Mouse (Mus musculus): ENCODE data around the gene Tcf12. TPM values are rescaled to one million over a fixed set of nuclear protein-coding genes. Genes with fewer than 3 reads are reported as not detected.
A peak's percentile ranks its signal among the peaks of the same experiment; 100 is the strongest.

The Tcf12 gene
- polyA plus RNA-seq, 1 experiment from 2014 or later: 29.7 TPM

DNA sequence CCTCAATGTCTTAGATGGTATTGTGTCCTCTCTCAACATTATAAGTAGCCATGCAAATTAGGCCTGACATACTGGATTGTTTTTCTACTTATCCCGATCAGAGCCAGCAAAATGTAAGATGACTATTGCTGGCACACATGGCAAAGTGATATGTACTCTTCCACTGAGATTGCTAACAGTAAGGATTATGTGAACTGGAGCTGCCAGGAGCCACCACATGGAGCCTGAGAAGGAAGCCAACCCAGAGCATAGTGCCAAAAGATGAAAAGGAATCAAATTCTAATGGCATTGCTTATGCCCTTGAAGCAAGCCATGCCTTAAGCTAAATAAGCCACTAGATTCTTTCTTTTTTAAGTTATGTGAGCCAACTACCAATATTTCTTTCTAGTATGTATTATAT is 13.8 kb upstream of the Tcf12 start:
- Histone ChIP-seq H3K4me1 (peaks cover 5% of the 10 kb centered on the region; the same call in 1 of the 2 replicates), H3K9ac (no peak overlapping the region), H3K27ac (replicated peaks) (no peak overlapping the region), H3K4me2 (no peak overlapping the region), H3K9me3 (no peaks in the 10 kb centered on the region), H3K27me3 (replicated peaks) (no peaks in the 10 kb centered on the region; the same call in 1 of the 2 replicates), H3K36me3 (no peaks in the 10 kb centered on the region), H3K4me3 (no peak overlapping the region)
- no peak for ATAC-seq (ENCODE audit: extremely low read depth, insufficient number of reproducible peaks, low FRiP score, low TSS enrichment)
- WGBS: 83% methylated on average over 1 of the region's 1 CpGs

GRCm38 (mm10) chr9:72118490-72118889 is 6.8 kb upstream of the Tcf12 start:
- ATAC-seq (ENCODE audit: extremely low read depth, insufficient number of reproducible peaks, low FRiP score, low TSS enrichment): no peak
- Histone ChIP-seq H3K4me2 (no peak overlapping the region), H3K9ac (no peak overlapping the region), H3K27me3 (replicated peaks) (no peaks in the 10 kb centered on the region; the same call in 1 of the 2 replicates), H3K36me3 (no peaks in the 10 kb centered on the region), H3K27ac (replicated peaks) (no peak overlapping the region), H3K4me3 (no peak overlapping the region), H3K9me3 (no peaks in the 10 kb centered on the region), H3K4me1 (no peaks in the 10 kb centered on the region)

DNA sequence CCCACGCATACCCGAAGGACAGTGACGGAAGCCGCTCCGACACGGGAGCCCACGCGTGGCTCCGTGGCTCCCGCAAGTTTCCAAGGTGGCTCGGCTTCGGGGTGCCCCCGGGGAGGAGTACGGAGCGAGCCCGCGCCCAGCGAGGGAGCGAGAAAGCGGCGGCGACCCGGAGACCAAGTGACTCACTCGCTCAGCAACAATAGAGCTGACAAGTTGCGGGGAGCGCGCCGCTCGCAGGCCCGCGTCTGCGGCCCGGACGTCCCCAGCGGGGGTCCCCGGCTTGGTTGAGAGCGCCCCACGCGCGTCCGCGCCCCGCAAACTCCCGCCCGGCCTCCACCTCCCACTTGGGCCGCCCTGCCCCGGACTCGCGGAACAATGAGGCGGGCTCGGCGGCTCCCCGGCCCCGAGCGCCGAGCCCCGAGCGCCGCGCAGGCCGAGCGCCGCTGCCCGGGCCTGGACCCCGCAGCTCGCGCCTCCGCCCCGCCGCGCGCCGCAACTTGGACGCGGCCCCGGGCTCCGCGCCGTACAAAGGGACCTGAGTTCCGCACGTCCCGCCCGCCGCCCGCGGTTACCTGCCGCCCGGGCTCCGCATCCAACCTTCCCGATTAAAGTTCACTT is 558 bp downstream of the Tcf12 start:
- peak overlapping the region; percentile 99 for H3K4me3 ChIP-seq
- H3K27me3 ChIP-seq (replicated peaks): no peaks in the 10 kb centered on the region
- H3K4me2 ChIP-seq: peak overlapping the region; percentile 88
- ATAC-seq (ENCODE audit: extremely low read depth, insufficient number of reproducible peaks, low FRiP score, low TSS enrichment): peak; percentile 47; the same call in 1 of the 2 replicates
- under 1% methylated on average over 79 of the region's 90 CpGs for WGBS
- H3K9ac ChIP-seq: peak overlapping the region; percentile 100
- H3K27ac ChIP-seq (replicated peaks): peak overlapping the region; percentile 96
- peaks cover 16% of the 10 kb centered on the region for H3K36me3 ChIP-seq
- peaks cover 24% of the 10 kb centered on the region for H3K4me1 ChIP-seq
- H3K9me3 ChIP-seq: no peaks in the 10 kb centered on the region

GRCm38 (mm10) chr9:72110627-72111003 is 1.1 kb downstream of the Tcf12 start:
- peak overlapping the region; percentile 99 for H3K4me3 ChIP-seq
- peak overlapping the region; percentile 96 for H3K27ac ChIP-seq (replicated peaks)
- H3K9me3 ChIP-seq: no peaks in the 10 kb centered on the region
- peaks cover 24% of the 10 kb centered on the region for H3K4me1 ChIP-seq
- H3K27me3 ChIP-seq (replicated peaks): no peaks in the 10 kb centered on the region
- WGBS: under 1% methylated on average over 11 of the region's 23 CpGs
- H3K9ac ChIP-seq: peak overlapping the region; percentile 100
- no peak for ATAC-seq (ENCODE audit: extremely low read depth, insufficient number of reproducible peaks, low FRiP score, low TSS enrichment)
- peak overlapping the region; percentile 88 for H3K4me2 ChIP-seq
- peaks cover 16% of the 10 kb centered on the region for H3K36me3 ChIP-seq

DNA sequence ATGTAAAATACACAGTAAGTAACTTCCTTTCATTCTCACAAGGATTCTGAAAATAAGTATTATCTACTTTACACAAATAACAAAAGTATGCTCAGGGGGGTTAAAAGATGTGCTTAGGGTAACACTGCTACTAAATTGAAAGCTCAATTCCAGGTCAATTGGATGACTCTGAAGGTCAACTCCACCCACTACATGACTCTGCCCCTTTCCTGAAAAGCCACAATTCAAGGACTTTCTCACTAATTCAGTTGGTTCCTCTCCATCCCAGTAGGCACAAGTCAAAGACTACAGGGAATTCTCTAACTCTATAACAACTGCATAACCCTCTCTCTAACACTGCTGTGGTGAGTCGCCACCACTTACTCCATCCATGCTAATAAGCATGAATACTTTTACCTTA is 8.2 kb downstream of the Tcf12 start:
- no peak overlapping the region for H3K9ac ChIP-seq
- no peak overlapping the region for H3K27ac ChIP-seq (replicated peaks)
- WGBS: 90% methylated on average over 1 of the region's 1 CpGs
- H3K4me2 ChIP-seq: no peak overlapping the region
- no peak for ATAC-seq (ENCODE audit: extremely low read depth, insufficient number of reproducible peaks, low FRiP score, low TSS enrichment)
- no peak overlapping the region for H3K4me3 ChIP-seq
- H3K27me3 ChIP-seq (replicated peaks): no peaks in the 10 kb centered on the region
- peaks cover 19% of the 10 kb centered on the region for H3K4me1 ChIP-seq
- no peaks in the 10 kb centered on the region for H3K9me3 ChIP-seq
- H3K36me3 ChIP-seq: peaks cover 44% of the 10 kb centered on the region

DNA sequence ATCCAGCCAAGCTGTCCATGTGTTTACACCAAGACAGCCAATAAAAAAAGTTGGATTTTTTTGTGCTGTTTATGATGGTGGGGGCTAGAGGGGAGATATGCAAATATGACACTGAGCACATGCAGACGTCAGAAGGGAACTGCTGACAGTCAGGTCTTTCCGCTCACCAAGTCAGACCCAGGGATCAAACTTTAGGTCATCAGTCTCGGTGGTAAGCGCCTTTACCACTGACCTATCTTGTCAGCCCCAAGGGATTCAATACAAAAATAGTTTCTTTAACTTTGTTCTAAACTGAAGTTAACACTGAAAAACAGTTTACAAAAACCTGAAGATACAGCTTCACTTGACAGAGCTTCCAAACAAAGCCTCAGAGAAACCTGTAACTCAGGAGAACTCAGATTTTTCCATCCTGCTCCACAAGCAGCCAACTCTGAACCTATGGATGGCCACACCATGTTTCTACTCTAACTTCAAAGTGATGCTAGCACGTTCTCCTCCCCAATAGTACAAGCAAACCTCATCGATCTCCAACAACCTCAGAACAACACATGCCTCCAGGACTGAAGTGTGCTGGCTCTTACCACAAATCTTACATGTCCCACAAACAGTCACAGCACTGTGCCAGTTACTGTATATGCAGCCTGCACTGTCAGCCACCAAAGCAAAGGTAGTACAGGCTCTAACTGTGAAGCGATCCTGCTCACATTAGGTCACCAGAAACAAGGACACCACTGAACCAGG is 11.6 kb downstream of the Tcf12 start:
- 67% methylated on average over 7 of the region's 7 CpGs for WGBS

DNA sequence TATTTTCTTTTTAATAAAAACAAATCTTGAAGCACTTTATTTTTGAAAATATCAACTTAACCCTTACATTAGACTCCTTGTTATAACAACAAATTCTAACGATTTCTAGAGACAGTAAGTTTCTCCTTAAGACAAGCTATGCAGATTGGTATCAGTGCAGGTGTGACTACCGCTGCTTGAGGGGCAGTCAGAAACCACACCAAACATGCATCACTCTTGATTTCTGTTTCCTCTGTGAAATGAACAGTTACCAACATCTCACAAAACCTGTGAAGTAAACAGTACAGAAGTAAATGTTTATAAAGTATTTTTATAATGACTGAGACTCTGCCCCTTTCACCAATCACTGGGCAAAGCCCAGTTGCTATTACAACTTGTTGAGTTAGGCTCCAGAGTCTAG is 13.6 kb downstream of the Tcf12 start:
- no peak overlapping the region for H3K4me3 ChIP-seq
- no peak overlapping the region for H3K9ac ChIP-seq
- H3K4me2 ChIP-seq: no peak overlapping the region
- peaks cover 34% of the 10 kb centered on the region for H3K36me3 ChIP-seq
- H3K4me1 ChIP-seq: peaks cover 12% of the 10 kb centered on the region; the same call in 1 of the 2 replicates
- 82% methylated on average over 2 of the region's 2 CpGs for WGBS
- H3K27me3 ChIP-seq (replicated peaks): no peaks in the 10 kb centered on the region
- ATAC-seq (ENCODE audit: extremely low read depth, insufficient number of reproducible peaks, low FRiP score, low TSS enrichment): no peak
- no peak overlapping the region for H3K27ac ChIP-seq (replicated peaks)
- no peaks in the 10 kb centered on the region for H3K9me3 ChIP-seq

More for the DNA sequence above, 11.6 kb downstream of the Tcf12 start:
- Histone ChIP-seq H3K4me3 (no peak overlapping the region), H3K4me1 (peaks cover 12% of the 10 kb centered on the region; the same call in 1 of the 2 replicates), H3K9me3 (no peaks in the 10 kb centered on the region), H3K9ac (no peak overlapping the region), H3K27me3 (replicated peaks) (no peaks in the 10 kb centered on the region), H3K4me2 (no peak overlapping the region), H3K27ac (replicated peaks) (no peak overlapping the region), H3K36me3 (peaks cover 41% of the 10 kb centered on the region)
- no peak for ATAC-seq (ENCODE audit: extremely low read depth, insufficient number of reproducible peaks, low FRiP score, low TSS enrichment)

- no peak overlapping the region for H3K4me3 ChIP-seq
- no peak overlapping the region for H3K4me2 ChIP-seq
- ATAC-seq (ENCODE audit: extremely low read depth, insufficient number of reproducible peaks, low FRiP score, low TSS enrichment): no peak
- H3K4me1 ChIP-seq: peaks cover 12% of the 10 kb centered on the region; the same call in 1 of the 2 replicates
- no peaks in the 10 kb centered on the region for H3K27me3 ChIP-seq (replicated peaks)
- H3K9me3 ChIP-seq: no peaks in the 10 kb centered on the region
- peaks cover 26% of the 10 kb centered on the region for H3K36me3 ChIP-seq
- H3K9ac ChIP-seq: no peak overlapping the region
- H3K27ac ChIP-seq (replicated peaks): no peak overlapping the region
- 89% methylated on average over 2 of the region's 2 CpGs for WGBS
Measured at GRCm38 (mm10) chr9:72097083-72097482, 14.6 kb downstream of the Tcf12 start.

DNA sequence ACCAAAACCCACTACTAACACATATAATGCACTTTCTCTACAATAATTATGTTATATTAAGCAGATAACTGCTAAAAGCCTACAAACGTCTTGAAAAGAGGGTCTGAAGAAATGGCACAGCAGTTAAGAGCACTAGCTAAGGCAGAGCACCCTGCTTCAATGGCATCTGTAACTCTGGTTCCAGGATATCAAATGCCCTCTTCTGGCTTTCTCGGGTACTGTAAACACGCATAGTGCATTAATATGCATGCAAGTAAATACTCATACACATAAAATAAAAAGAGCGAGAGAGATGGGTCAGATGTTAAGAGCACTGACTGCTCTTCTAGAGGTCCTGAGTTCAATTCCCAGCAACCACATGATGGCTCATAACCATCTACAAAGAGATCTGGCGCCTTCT is 17.0 kb downstream of the Tcf12 start:
- Histone ChIP-seq H3K4me2 (no peak overlapping the region), H3K36me3 (peaks cover 10% of the 10 kb centered on the region)
- 83% methylated on average over 5 of the region's 5 CpGs for WGBS

DNA sequence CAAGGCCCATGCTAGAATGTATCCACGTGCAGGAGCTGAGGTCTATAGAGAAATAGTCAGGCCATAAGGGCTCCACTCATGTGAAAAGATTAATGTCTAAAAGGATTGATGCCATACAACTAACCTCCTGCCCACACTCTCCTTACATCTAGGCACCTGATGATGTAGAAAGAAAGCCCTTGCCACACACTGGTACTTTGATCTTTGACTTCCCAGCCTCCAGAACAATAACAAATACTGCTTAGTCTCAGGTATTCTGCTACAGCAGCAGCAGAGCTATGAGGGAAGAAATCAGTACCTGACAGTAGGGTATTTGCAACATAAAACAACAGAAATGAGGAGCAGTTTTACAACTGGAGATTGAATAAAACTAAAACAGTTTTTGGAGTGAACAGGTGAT is 19.5 kb downstream of the Tcf12 start:
- no peak for ATAC-seq (ENCODE audit: extremely low read depth, insufficient number of reproducible peaks, low FRiP score, low TSS enrichment)

More for the DNA sequence above, 17.0 kb downstream of the Tcf12 start:
- Histone ChIP-seq H3K4me1 (0 out of 2 replicates have a peak, but pooled peaks cover under 1% of the 10 kb centered on the region), H3K4me3 (no peak overlapping the region), H3K9ac (no peak overlapping the region), H3K27me3 (replicated peaks) (no peaks in the 10 kb centered on the region), H3K9me3 (no peaks in the 10 kb centered on the region), H3K27ac (replicated peaks) (no peak overlapping the region)
- ATAC-seq (ENCODE audit: extremely low read depth, insufficient number of reproducible peaks, low FRiP score, low TSS enrichment): no peak

GRCm38 (mm10) chr9:72088893-72089611 is 22.6 kb downstream of the Tcf12 start:
- no peak overlapping the region for H3K4me2 ChIP-seq
- no peak for ATAC-seq (ENCODE audit: extremely low read depth, insufficient number of reproducible peaks, low FRiP score, low TSS enrichment)
- no peaks in the 10 kb centered on the region for H3K9me3 ChIP-seq
- H3K27me3 ChIP-seq (replicated peaks): no peaks in the 10 kb centered on the region
- H3K27ac ChIP-seq (replicated peaks): no peak overlapping the region
- H3K4me1 ChIP-seq: peaks cover 22% of the 10 kb centered on the region
- H3K9ac ChIP-seq: no peak overlapping the region
- 0 out of 2 replicates have a peak, but pooled peaks cover 3% of the 10 kb centered on the region for H3K36me3 ChIP-seq
- 76% methylated on average over 3 of the region's 3 CpGs for WGBS
- H3K4me3 ChIP-seq: no peak overlapping the region

More for the DNA sequence above, 19.5 kb downstream of the Tcf12 start:
- WGBS: 71% methylated on average over 1 of the region's 1 CpGs
- Histone ChIP-seq H3K4me2 (no peak overlapping the region), H3K9me3 (no peaks in the 10 kb centered on the region), H3K9ac (no peak overlapping the region), H3K4me3 (no peak overlapping the region), H3K4me1 (peaks cover 10% of the 10 kb centered on the region), H3K27ac (replicated peaks) (no peak overlapping the region), H3K27me3 (replicated peaks) (no peaks in the 10 kb centered on the region), H3K36me3 (peaks cover 8% of the 10 kb centered on the region)

Data from heart, embryonic 13.5 days (tissue).